Mouse (Mus musculus): Measurements from ENCODE around the gene Pigk. TPM values are rescaled to one million over a fixed set of nuclear protein-coding genes. Genes with fewer than 3 reads are reported as not detected.

Gene Pigk
- polyA plus RNA-seq, 1 experiment from 2014 or later = 41.0 TPM

- Histone ChIP-seq H3K4me3 (replicated peaks) (no peak overlapping the region), H3K27me3 (replicated peaks) (no peaks in the 10 kb centered on the region), H3K4me1 (no peaks in the 10 kb centered on the region), H3K36me3 (no peaks in the 10 kb centered on the region), H3K9me3 (no peaks in the 10 kb centered on the region), H3K9ac (no peak overlapping the region), H3K4me2 (no peak overlapping the region), H3K27ac (no peak overlapping the region)
- ATAC-seq (ENCODE audit: insufficient read depth, low FRiP score, low read depth) = no peak
- 78% methylated on average over 3 of the region's 3 CpGs for WGBS
Measured at GRCm38 (mm10) chr3:152831377-152831776, 117.5 kb downstream of the Pigk start.

GRCm38 (mm10) chr3:152831974-152832373, 118.1 kb downstream of the Pigk start:
- no peaks in the 10 kb centered on the region for H3K4me1 ChIP-seq
- H3K36me3 ChIP-seq = no peaks in the 10 kb centered on the region
- H3K4me3 ChIP-seq (replicated peaks) = no peak overlapping the region
- H3K27ac ChIP-seq = no peak overlapping the region
- H3K9me3 ChIP-seq = no peaks in the 10 kb centered on the region
- no peak for ATAC-seq (ENCODE audit: insufficient read depth, low FRiP score, low read depth)
- WGBS = 84% methylated on average over 9 of the region's 9 CpGs
- no peaks in the 10 kb centered on the region for H3K27me3 ChIP-seq (replicated peaks)
- no peak overlapping the region for H3K9ac ChIP-seq
- no peak overlapping the region for H3K4me2 ChIP-seq

GRCm38 (mm10) chr3:152832436-152832835, 118.5 kb downstream of the Pigk start:
- H3K27me3 ChIP-seq (replicated peaks) = no peaks in the 10 kb centered on the region
- no peak for ATAC-seq (ENCODE audit: insufficient read depth, low FRiP score, low read depth)
- 86% methylated on average over 4 of the region's 4 CpGs for WGBS
- no peaks in the 10 kb centered on the region for H3K9me3 ChIP-seq
- H3K4me1 ChIP-seq = no peaks in the 10 kb centered on the region
- H3K4me3 ChIP-seq (replicated peaks) = no peak overlapping the region
- no peak overlapping the region for H3K27ac ChIP-seq
- no peak overlapping the region for H3K4me2 ChIP-seq
- H3K9ac ChIP-seq = no peak overlapping the region
- no peaks in the 10 kb centered on the region for H3K36me3 ChIP-seq

GRCm38 (mm10) chr3:152837407-152837806, 123.5 kb downstream of the Pigk start:
- Histone ChIP-seq H3K36me3 (no peaks in the 10 kb centered on the region), H3K27ac (no peak overlapping the region), H3K9me3 (no peaks in the 10 kb centered on the region), H3K4me2 (no peak overlapping the region), H3K4me1 (no peaks in the 10 kb centered on the region), H3K27me3 (replicated peaks) (no peaks in the 10 kb centered on the region), H3K4me3 (replicated peaks) (no peak overlapping the region), H3K9ac (no peak overlapping the region)
- ATAC-seq (ENCODE audit: insufficient read depth, low FRiP score, low read depth) = no peak
- WGBS = 56% methylated on average over 2 of the region's 2 CpGs

- Histone ChIP-seq H3K27me3 (replicated peaks) (no peaks in the 10 kb centered on the region), H3K9ac (no peak overlapping the region), H3K27ac (no peak overlapping the region), H3K4me2 (no peak overlapping the region), H3K9me3 (no peaks in the 10 kb centered on the region), H3K4me3 (replicated peaks) (no peak overlapping the region), H3K4me1 (no peaks in the 10 kb centered on the region), H3K36me3 (no peaks in the 10 kb centered on the region)
- WGBS = 81% methylated on average over 1 of the region's 1 CpGs
- no peak for ATAC-seq (ENCODE audit: insufficient read depth, low FRiP score, low read depth)
Measured at GRCm38 (mm10) chr3:152837938-152838337, 124.0 kb downstream of the Pigk start.

GRCm38 (mm10) chr3:152841264-152841663, 127.4 kb downstream of the Pigk start:
- no peak overlapping the region for H3K9ac ChIP-seq
- H3K4me2 ChIP-seq = no peak overlapping the region
- ATAC-seq (ENCODE audit: insufficient read depth, low FRiP score, low read depth) = no peak
- H3K9me3 ChIP-seq = no peaks in the 10 kb centered on the region
- no peak overlapping the region for H3K27ac ChIP-seq
- no peak overlapping the region for H3K4me3 ChIP-seq (replicated peaks)
- WGBS = 79% methylated on average over 6 of the region's 6 CpGs
- H3K36me3 ChIP-seq = no peaks in the 10 kb centered on the region
- no peaks in the 10 kb centered on the region for H3K4me1 ChIP-seq
- no peaks in the 10 kb centered on the region for H3K27me3 ChIP-seq (replicated peaks)

- Histone ChIP-seq H3K4me1 (no peaks in the 10 kb centered on the region), H3K27me3 (replicated peaks) (no peaks in the 10 kb centered on the region), H3K4me2 (no peak overlapping the region), H3K36me3 (no peaks in the 10 kb centered on the region), H3K4me3 (replicated peaks) (no peak overlapping the region), H3K27ac (no peak overlapping the region), H3K9me3 (no peaks in the 10 kb centered on the region), H3K9ac (no peak overlapping the region)
- 72% methylated on average over 3 of the region's 3 CpGs for WGBS
- ATAC-seq (ENCODE audit: insufficient read depth, low FRiP score, low read depth) = no peak
Measured at GRCm38 (mm10) chr3:152842648-152843047, 128.7 kb downstream of the Pigk start.

- ATAC-seq (ENCODE audit: insufficient read depth, low FRiP score, low read depth) = no peak
- no peak overlapping the region for H3K4me3 ChIP-seq (replicated peaks)
- H3K4me1 ChIP-seq = no peaks in the 10 kb centered on the region
- H3K27ac ChIP-seq = no peak overlapping the region
- no peaks in the 10 kb centered on the region for H3K36me3 ChIP-seq
- H3K9ac ChIP-seq = no peak overlapping the region
- H3K4me2 ChIP-seq = no peak overlapping the region
- no peaks in the 10 kb centered on the region for H3K27me3 ChIP-seq (replicated peaks)
- H3K9me3 ChIP-seq = no peaks in the 10 kb centered on the region
Measured at GRCm38 (mm10) chr3:152843925-152844324, 130.0 kb downstream of the Pigk start.

- Histone ChIP-seq H3K27me3 (replicated peaks) (no peaks in the 10 kb centered on the region), H3K9ac (no peak overlapping the region), H3K4me2 (no peak overlapping the region), H3K9me3 (no peaks in the 10 kb centered on the region), H3K4me1 (no peaks in the 10 kb centered on the region), H3K4me3 (replicated peaks) (no peak overlapping the region), H3K36me3 (no peaks in the 10 kb centered on the region), H3K27ac (no peak overlapping the region)
- no peak for ATAC-seq (ENCODE audit: insufficient read depth, low FRiP score, low read depth)
- 46% methylated on average over 12 of the region's 12 CpGs for WGBS
Measured at GRCm38 (mm10) chr3:152855006-152855614, 141.2 kb downstream of the Pigk start.

- Histone ChIP-seq H3K36me3 (no peaks in the 10 kb centered on the region), H3K4me3 (replicated peaks) (no peak overlapping the region), H3K27me3 (replicated peaks) (no peaks in the 10 kb centered on the region), H3K4me2 (no peak overlapping the region), H3K27ac (no peak overlapping the region), H3K9ac (no peak overlapping the region), H3K9me3 (no peaks in the 10 kb centered on the region), H3K4me1 (no peaks in the 10 kb centered on the region)
- ATAC-seq (ENCODE audit: insufficient read depth, low FRiP score, low read depth) = no peak
- 70% methylated on average over 10 of the region's 10 CpGs for WGBS
Measured at GRCm38 (mm10) chr3:152856095-152856494, 142.2 kb downstream of the Pigk start.

- Histone ChIP-seq H3K9ac (no peak overlapping the region), H3K9me3 (no peaks in the 10 kb centered on the region), H3K27ac (no peak overlapping the region), H3K36me3 (no peaks in the 10 kb centered on the region), H3K4me3 (replicated peaks) (no peak overlapping the region), H3K4me1 (no peaks in the 10 kb centered on the region), H3K27me3 (replicated peaks) (no peaks in the 10 kb centered on the region), H3K4me2 (no peak overlapping the region)
- ATAC-seq (ENCODE audit: insufficient read depth, low FRiP score, low read depth) = no peak
- WGBS = 54% methylated on average over 4 of the region's 4 CpGs
Measured at GRCm38 (mm10) chr3:152861450-152861849, 147.6 kb downstream of the Pigk start.

GRCm38 (mm10) chr3:152861978-152862377, 148.1 kb downstream of the Pigk start:
- 72% methylated on average over 1 of the region's 1 CpGs for WGBS
- no peak for ATAC-seq (ENCODE audit: insufficient read depth, low FRiP score, low read depth)

More at GRCm38 (mm10) chr3:152861978-152862377, 148.1 kb downstream of the Pigk start:
- Histone ChIP-seq H3K27me3 (replicated peaks) (no peaks in the 10 kb centered on the region), H3K4me3 (replicated peaks) (no peak overlapping the region), H3K4me1 (no peaks in the 10 kb centered on the region), H3K9ac (no peak overlapping the region), H3K4me2 (no peak overlapping the region), H3K27ac (no peak overlapping the region), H3K36me3 (no peaks in the 10 kb centered on the region), H3K9me3 (no peaks in the 10 kb centered on the region)

All from stomach, embryonic 15.5 days (tissue).